Mouse (Mus musculus): ENCODE measurements around the gene Plekho2. TPM values are rescaled to one million over a fixed set of nuclear protein-coding genes. Genes with fewer than 3 reads are reported as not detected.

Gene Plekho2
- 10 to 100 TPM; 44.9 to 52.5 TPM for total RNA-seq (2021)
- long read RNA-seq, experiment 1, transcript Plekho2-201 (6 exons, 3,273 nt), result major isoform, 35 of 41 reads
- long read RNA-seq, experiment 1, partial matches to known transcripts, result 0 of 41 reads
- long read RNA-seq, experiment 1, other reads (novel, unspliced or antisense), result 6 of 41 reads
- long read RNA-seq, experiment 2, transcript Plekho2-201 (6 exons, 3,273 nt), result major isoform, 12 of 26 reads
- long read RNA-seq, experiment 2, partial matches to known transcripts, result 1 of 26 reads
- long read RNA-seq, experiment 2, other reads (novel, unspliced or antisense), result 13 of 26 reads

DNA sequence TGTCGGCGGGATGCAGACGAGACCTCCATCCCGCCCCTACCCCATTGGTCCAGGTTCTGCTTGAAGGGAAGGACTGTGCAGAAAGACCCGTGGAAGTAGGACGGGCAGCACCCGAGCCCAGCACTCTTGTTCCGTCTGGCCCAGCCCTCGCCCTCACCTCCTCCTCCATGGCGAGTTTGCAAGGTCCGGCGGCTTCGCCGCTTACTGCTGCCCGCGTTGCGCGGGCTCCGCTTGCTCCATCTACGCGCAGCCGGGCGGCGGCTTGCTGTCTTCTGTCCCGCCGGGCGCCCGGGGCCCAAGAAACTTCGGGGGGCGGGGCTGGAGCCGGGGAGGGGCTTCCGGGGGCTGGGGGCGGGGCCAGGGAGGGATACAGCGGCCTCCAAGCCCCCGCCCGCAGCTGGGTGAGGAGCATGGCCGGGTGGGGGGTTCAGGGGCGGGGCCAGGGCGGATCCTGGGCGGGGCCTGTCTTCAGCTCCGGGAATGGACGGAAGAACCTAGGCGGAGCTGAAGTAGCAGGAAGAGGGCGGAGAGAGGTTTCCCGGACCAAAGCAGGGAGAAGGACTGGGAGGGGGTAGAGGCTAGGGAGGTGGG is at the start of gene Plekho2:
Plekho2 (minus strand) TSS at position 260 of the 591 bp plus-strand sequence.
- DNase-seq (ENCODE audit: low spot score in 2 of 2), result peak; percentile 88 to 89

DNA sequence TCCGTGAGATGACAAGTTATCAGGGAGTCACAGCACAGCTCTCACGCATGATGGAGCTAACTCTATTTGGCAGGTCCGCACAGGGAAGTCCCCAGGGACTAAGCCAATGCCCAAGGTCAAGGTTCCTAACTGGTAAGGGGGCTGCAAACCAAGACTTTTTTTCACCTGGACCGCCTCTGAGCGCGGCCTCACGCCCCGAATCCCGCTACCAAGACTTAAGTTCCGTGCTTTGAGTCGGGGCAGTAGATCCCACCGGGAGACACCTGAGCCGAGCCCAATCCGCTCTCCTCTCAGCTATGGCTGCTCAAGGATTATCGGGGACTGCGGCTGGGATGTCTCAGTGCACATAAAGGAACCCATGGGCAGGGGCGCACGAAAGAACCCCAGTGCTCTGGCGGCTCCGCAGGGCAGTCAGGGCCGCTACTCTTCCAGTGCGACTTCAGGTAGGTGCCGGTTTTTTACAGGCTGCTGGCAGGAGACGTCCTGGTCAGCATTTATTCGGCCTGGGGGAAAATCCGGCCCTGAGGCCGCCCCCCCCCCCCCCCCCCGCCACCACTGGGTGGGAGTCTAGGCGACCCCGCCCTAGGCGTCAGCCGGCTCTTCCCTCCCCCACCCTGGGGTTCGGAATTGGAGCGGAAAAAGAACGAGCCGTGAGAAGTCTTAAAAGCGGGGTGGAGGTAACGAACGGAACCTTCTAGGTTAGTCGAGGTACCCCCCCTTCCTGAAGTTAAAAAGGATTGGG is 49.4 kb upstream of the Plekho2 start, which contains the start of gene Rbpms2:
Rbpms2 (plus strand) TSS at position 624 of the 742 bp plus-strand sequence.
- peak in 1 of 2 experiments; percentile 38 for DNase-seq (ENCODE audit: low spot score in 2 of 2)

DNA sequence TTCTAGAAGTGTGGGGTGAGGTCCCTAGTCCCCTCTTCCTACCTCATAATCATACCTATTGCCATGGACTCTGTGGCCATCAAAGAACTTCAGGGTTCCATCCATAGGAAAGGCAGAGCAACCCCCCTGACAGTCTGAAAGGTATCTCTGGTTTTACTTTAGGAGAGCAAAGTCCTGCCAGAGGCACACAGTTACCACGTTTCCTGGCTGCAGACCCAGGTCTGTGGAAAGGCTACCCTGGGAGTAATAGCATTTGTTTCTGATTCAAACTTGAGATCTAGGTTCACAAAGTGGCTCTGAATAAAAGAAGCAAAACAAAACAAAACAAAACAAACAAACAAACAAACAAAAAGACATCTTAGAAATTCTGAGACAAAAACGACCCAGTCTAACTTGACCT is 44.4 kb upstream of the Plekho2 start:
- DNase-seq (ENCODE audit: low spot score in 2 of 2), result no peak

DNA sequence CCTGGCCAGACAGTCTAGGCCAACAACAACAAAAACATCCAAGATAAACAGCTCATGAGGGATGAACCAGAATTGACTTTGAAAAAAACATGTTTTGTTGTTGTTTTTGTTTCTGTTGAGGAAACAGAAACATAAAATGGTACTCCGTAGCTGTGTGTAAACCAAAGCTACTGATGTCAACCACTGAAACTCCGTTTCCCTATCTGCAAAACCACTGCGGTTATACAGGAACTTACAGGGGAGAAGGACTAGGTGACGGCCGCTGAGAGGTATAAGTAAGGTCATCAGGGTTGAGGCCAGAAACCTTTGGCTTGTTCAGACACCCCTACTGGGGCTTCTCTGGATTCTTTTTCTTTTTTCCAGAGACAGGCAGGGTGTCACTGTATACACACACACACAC is 43.0 kb upstream of the Plekho2 start:
- DNase-seq (ENCODE audit: low spot score in 2 of 2), result no peak

DNA sequence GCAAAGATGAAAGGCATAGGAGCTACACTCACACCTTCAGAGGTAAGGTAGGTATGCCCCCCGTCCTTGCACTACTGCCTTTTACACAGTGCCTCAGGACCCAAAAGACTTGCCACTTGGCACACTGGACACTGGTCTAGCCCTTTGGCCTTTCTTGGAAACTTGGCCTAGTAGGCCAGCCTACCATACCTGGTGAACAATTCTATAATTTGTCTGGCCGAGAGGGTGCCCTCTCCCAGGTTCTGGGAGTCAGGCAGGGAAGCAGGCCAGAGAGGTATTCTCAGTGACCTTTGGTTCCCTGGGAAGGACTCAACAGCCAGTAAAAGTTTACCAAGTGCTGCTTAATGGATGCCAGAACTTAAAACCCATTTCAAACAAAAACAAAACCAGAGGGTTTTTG is 41.8 kb upstream of the Plekho2 start:
- no peak for DNase-seq (ENCODE audit: low spot score in 2 of 2)

DNA sequence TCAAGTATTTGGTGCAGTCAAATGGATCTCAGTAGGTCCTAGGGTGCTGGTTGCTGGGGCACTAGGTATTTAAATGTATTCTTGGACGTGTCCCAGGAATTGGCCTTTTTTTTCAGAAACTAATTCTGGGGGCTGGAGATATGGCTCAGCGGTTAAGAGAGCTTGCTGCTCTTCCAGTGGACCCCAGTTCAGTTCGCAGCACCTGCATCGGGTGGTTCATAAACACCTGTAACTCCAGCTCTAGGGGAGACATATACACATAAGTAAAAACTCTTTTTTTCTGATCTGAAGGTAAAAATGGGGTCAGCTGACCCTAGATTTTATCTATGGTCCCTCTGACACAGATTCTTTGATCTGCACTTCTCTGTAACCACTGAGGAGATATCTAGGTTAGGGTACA is 41.4 kb upstream of the Plekho2 start:
- DNase-seq (ENCODE audit: low spot score in 2 of 2), result no peak

DNA sequence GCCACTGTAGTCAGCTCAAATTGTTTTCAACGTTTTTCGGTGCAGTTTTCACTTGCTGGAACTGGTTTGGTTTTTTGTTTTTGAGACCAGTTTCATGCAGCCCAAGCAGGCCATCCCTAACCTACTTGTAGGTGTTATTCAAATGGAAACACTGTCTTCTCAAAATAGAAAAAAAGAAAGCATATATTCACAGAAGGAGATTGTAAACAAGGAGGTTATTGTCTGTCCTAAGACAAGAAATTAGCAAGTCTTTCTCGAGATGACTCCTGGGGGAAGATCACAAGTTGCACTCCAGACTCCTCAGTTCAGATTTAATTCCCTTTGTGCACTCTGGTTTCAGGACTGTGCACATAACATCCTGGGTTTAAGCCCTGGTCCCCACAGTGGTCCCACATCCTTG is 39.5 kb upstream of the Plekho2 start:
- DNase-seq (ENCODE audit: low spot score in 2 of 2), result no peak

DNA sequence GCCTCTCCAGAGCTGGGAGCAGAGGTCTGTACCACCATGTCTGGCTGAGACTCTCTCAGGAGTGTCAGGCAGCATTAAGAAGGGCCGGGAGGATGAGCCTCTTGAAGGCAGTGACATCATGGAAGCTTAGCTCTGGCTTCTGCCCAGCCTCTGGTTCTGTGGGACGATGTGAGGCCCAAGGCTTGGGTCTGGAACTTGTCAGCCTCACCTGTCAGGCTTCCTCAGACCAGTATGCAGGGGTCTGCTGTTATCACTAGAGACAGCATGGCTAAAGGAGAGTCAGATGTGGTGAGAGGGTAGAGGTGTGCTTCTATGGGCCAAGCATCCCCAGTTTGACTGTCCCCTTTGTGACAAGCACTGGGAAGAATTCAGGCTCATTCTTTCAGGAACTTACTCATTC is 33.3 kb upstream of the Plekho2 start:
- no peak for DNase-seq (ENCODE audit: low spot score in 2 of 2)

DNA sequence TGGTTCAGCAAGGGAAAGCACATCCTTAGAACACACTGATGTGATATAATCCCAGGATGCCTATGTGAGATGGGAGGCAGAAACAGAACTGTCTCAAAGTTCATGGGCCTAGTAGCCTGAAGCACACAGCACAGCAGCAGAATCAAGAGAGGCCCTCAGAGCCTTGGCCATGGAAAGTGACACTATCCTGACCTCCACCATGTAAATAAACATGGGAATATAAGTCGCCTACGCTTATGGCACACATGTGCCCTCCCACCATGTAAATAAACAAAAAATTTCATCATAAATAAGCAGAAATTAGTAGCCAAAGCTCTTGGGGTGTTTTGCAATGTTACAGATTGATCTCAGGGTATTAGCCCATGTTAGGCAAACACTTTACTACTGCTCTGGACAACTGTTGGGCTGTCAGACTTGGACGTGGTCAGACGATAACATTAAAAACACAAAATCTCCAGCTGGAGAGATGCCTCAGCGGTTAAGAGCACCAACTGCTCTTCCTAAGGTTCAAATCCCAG is 32.2 kb upstream of the Plekho2 start:
- no peak for DNase-seq (ENCODE audit: low spot score in 2 of 2)

DNA sequence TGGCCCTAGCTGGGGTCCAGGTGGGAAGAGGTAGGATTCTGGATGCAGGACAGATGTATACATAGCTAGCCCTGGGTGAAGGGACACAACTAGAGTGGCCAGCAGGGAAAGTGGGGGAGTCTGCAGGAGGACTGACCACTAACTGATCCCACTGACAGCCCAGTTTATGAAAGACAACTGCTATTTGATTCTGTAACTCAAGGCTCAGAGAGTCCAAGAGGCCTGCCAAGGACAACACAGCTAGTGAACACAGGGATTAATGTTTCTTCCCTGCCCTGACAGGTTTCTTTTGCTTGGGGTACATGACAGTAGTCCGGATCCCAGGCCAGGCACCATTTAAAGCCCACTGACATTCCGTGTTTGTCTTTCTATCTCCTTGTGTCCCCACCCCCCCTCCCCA is 27.3 kb upstream of the Plekho2 start:
- no peak for DNase-seq (ENCODE audit: low spot score in 2 of 2)

DNA sequence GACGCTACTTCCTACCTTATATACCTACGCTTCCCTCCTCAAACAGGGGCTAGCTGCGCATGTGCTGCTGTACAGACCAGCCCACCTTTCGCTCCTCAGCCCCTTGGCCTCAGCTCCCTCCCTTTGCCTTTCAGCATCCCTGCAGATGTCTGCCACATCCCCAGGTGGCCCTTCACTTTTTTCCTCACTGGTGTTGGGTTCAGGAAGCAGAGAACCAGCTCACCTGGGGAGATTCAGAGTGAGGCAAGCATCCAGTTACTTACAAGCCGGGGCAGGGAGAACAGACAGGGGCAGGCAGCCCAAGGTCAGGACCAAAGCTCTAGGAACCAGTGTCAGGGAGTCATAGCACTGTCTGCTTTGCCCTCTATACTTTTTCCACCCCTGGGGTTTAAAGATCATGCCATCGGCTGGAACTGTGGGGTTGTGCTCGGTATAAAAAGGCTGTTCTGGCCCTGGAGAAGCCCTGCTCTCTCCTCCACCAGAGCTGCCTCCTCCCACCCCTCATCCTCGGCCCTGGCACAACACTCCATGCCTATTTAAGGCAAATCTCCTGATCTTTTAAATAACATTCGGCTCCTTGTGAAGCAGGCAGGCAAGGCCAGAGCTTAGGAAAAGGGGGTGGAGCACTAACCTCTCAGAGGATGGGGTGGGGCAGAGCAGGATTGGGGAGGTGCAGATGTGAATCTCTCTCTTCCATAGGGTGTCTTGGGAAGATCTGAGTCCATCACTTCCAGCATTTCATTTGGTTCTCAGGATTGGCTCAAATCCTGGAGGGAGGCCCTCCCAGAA is 26.7 kb upstream of the Plekho2 start:
- no peak for DNase-seq (ENCODE audit: low spot score in 2 of 2)

DNA sequence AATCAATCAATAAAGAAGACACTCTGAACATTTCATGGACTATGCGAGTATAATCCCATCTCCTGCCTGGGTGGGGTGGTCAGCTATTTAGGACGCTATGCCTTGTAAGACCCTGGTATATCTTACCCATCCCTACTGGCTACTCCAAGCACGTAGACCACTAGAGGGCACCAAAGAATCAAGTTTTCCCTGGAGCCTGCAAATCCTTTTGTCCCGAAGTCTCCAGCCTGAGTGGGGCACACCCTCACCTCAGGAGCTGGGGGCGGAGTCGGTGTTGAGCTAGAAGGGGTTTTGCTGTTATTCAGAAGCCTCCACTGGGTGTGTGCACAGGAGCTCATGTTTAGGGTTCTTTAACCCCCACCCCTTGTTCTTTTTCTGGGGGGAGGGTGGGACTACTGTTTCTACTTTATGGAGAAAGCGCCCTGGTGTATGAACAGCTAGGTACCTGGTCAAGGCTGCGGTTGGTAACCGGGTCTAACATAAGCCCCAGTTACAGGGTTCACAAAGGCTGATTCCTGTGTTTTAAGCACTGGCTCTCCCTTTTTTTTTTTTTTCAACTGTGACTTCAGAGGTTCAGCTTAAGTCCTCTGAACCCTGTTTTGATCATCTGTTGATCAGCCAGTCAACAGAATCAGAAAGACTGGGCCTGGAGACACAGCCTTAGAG is 25.8 kb upstream of the Plekho2 start:
- peak; percentile 36 to 64 for DNase-seq (ENCODE audit: low spot score in 2 of 2)

DNA sequence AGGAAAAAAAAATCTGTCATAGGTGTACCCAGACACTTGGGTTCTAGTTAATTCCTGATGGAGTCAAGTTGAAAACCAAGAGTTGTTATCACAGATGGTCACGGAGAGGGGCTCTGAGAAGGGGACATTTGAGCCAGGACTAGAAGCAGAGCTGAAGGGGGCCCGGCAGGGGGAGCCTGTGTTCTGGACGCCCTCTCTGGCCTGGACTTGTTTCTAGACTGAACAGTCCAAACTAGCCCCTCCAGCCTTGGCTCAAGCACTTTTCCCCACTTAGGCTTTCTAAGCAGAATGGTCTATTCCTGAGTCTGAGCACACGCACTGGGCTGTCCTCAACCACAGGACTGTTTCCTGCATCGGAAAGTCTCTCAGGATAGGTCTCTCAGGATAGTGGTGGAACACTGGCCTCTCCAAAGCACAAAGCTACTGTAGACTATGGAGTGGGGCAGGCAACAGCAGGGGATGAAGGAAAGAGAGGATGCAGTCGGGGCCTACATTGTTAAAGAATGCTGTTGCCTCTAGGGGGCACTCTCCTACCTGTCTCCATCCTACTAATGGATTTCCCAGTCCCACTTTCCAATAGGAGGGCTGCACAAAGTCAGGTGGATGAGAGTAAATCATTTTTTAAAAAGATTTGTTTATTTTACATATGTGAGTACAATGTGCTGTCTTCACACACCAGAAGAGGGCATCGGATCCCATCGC is 23.7 kb upstream of the Plekho2 start:
- DNase-seq (ENCODE audit: low spot score in 2 of 2), result no peak

DNA sequence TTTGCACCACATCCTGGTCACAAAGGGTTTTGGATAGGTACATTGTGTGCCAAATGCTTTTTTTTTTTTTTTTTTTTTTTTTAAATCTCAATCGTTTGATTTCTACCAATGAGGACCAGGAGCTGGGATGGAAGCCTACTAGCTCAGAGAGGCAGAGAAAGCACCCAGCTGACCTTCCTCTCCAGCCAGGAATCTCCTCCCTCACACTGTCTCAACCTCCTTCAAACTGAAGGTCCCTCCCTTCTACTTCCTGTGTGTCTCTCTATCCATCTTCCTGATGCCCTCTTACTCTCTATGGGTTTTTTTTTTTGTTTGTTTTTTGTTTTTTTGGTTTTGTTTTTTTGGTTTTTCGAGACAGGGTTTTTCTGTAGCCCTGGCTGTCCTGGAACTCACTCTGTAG is 21.1 kb upstream of the Plekho2 start:
- no peak for DNase-seq (ENCODE audit: low spot score in 2 of 2)

DNA sequence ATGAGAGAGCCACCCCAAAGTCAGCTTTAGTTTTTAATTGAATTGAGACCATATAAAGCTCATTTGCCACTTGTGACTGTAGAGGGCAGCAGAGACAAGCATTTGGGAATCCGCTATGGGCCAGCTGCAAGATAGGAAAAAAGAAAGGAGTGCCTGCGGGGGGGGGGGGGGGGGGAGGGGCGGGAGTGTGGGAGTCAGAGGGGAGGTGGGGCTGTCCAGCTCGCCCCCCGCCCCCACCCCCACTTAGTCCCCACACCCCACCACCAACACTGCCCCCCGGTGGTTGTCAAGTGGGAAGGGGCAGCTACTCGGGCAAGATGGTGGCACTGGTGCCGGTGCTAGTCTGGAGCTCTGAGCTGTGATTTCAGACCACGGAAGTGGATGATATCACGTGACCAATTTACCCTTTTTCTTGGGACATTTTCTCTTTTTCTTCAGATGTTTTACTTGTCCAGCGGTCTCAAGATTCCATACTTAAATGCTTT is 19.0 kb upstream of the Plekho2 start:
- peak; percentile 40 to 47 for DNase-seq (ENCODE audit: low spot score in 2 of 2)

DNA sequence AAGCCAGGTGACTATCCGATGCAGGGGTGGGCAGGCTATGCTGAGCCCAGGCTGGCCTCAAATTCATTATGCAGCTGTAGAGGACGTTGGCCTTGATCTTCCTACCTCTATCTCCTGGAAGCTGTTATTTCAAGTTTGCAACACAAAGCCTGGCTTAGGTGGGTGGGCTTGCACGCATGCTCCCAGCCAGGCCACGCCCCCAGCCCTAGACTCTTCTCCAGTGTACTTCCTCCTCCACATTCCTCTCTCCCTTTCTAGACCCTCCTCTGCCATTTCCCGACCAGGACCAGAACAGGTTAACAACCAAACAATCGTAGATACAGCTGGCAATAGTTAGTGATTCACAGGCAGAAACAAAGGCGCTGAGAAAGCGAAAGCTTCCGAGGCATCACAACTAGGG is 13.8 kb upstream of the Plekho2 start:
- no peak for DNase-seq (ENCODE audit: low spot score in 2 of 2)

DNA sequence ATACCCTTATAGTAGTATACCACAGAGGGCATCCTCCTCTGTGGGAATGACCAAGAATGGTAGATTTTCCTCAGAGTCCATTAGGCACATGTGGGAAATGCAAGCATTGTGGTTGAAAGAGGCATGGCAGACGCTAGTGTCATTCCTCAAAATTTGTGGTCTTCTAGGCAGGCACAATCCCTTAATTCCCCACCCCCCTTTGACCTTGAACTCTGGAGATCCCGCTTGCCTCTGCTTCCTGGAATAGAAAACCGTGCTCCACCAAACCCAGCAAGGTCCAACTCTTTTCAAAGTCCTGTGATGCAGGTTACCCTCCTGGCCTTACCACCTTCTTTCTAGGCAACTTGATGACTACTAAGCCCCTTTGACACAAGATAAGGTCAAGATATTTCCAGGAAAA is 12.9 kb upstream of the Plekho2 start:
- DNase-seq (ENCODE audit: low spot score in 2 of 2), result no peak

DNA sequence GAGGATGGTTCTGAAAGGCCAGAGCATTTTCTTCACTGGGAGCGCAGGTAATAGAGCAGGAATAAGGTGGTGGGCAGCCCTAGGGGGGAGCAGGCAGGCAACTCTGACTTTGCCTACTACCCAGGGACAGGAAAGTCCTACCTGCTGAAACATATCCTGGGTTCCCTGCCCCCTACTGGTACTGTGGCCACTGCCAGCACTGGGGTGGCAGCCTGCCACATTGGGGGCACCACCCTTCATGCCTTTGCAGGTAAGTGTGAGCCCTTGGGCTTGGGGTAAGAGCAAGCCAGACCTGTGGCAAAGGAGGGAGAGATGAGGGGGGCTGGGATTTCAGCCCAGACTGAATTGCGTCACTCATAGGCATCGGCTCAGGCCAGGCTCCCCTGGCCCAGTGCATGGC is 9.3 kb upstream of the Plekho2 start:
- DNase-seq (ENCODE audit: low spot score in 2 of 2), result no peak

DNA sequence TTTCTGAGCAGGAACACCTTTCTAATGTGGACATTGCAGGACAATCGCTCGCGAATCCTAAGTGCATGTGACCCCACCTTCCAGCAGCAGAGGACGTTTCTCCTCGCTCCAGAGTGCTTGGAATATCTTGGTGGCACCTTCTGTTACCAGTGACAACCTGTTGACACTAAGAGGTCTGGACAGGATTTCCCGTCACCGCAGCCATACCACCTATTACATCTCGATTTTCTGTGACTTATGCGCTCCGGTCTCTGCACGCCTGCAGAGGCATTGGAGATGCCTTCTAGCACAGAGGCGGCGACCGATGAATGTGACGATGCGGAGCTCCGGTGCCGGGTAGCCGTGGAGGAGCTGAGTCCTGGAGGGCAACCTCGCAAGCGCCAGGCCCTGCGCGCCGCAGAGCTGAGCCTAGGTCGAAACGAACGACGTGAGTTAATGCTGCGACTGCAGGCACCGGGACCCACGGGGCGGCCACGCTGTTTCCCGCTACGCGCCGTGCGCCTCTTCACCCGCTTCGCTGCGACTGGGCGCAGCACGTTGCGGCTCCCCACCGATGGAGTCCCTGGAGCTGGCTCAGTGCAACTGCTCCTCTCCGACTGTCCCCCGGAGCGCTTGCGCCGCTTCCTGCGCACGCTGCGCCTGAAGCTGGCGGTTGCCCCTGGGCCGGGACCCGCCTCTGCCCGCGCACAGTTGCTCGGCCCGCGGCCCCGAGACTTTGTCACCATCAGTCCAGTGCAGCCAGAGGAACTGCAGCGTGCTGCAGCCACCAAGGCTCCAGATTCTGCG is 7.9 kb upstream of the Plekho2 start:
- DNase-seq (ENCODE audit: low spot score in 2 of 2), result peak in 1 of 2 experiments; percentile 35
